Mouse (Mus musculus) heart, adult 18-20 months (tissue): ENCODE data around the gene Mex3a. TPM values are rescaled to one million over a fixed set of nuclear protein-coding genes. Genes with fewer than 3 reads are reported as not detected.

Source experiments
- DNase-seq, 2 experiments: peaks; one replicate each; pipeline ENCODE4 v3.0.0; 2021 to 2022; ENCODE audit warnings: mixed read lengths in 1 of 2
- total RNA-seq, 2 experiments: library from RNA; stranded (reverse); gene quantifications; 2 replicates each; pipeline ENCODE4 v1.2.3; 2021

Mex3a gene
- total RNA-seq, 2 experiments from 2014 or later, result 0.26 to 0.35 TPM

DNA sequence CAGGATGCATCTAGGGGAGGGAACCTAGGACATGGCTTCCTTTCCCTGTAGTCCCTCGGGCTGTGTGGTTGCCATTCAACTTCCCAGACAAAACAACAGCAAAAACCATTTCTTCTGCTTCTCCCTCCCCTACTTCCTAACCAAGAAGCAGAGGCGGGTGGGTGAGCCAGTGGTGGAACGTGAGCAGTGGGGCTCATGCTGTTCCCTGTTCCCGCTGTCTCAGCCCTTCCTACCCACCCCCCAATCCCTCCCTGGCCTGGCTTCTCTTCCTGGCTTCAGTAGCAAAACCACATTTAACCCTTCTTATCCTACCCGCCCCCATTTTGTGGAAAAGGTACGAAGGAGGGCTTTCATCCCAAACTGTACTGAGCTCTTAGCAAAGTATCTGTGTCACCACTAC lies 27.1 kb upstream of the Mex3a start:
- DNase-seq, result no peak

DNA sequence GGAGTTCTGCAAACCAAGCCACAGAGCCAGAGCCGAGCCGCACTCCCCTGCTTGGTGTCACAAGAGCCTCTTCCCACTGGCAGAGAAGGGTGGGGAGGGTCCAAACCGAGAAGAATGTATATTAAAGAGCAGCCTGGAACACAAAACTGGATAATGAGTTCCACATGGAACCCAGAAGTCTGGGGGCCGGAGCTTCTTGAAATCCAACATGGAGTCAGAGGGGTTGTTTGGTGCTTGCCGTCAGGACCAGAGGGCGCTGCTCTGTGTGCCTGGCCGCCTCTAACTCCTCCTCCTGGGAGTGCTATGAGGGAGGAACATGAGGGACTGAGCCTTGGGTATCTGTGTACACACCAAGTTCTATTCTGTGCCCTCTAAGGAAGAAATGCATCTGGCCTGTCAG lies 26.4 kb upstream of the Mex3a start:
- no peak for DNase-seq

DNA sequence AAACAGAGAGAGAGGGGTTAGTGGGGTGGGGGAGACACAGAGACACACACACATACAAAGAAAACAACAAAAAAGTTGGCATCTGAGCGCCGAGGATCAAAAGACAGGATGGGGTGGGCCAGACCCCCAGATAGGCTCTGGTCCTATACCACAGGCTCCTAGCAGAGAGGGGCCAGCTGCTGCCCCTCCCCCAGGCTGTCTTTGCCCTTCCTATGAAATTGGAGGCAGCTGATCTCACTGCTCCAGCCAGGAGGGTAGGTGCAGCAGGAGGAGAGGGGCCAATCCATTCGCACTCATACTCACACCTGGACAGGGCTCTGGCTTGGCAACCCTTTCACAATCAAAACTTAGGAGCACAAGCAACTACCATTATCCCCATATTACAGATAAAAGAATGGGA lies 22.9 kb upstream of the Mex3a start:
- DNase-seq, result no peak

DNA sequence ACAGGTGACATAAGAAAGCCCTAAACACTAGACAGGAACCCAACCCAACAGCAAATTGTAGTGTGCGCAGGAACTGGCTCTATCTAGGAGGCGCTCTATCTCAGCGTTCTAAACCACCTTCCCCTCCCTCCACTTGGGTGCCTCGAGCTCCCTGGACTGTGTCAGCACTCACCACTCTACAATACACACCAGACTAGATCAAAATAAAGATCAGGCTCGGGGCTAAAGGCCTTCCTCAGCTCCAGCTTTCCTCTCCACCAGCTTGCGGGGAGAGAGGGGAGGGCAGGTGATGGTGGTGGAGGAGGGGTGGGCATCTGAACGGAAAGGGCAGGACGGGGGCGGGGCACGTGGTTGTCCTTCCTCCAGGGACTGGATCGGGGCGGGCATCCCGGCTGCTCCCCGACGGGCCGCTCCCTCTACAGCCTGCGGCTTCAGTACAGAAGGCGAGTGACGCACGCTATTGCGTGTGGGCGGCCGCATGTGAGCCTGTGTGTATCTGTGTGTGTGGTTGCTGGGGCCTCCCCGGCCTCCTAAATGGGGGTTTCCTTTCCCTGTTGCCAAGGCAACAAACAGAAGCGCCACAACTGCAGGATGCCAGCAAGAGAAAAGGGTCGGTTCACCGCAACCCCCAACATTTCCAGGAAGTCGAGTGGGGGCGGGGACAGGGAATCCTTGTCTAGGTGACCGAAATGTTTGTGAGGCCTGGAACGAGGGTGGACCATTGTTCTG lies 22.3 kb upstream of the Mex3a start, which contains the start of gene Lmna:
Gene Lmna (minus strand): TSS at position 265 of the 729 bp plus-strand sequence.
- peak; percentile 93 to 96 for DNase-seq

DNA sequence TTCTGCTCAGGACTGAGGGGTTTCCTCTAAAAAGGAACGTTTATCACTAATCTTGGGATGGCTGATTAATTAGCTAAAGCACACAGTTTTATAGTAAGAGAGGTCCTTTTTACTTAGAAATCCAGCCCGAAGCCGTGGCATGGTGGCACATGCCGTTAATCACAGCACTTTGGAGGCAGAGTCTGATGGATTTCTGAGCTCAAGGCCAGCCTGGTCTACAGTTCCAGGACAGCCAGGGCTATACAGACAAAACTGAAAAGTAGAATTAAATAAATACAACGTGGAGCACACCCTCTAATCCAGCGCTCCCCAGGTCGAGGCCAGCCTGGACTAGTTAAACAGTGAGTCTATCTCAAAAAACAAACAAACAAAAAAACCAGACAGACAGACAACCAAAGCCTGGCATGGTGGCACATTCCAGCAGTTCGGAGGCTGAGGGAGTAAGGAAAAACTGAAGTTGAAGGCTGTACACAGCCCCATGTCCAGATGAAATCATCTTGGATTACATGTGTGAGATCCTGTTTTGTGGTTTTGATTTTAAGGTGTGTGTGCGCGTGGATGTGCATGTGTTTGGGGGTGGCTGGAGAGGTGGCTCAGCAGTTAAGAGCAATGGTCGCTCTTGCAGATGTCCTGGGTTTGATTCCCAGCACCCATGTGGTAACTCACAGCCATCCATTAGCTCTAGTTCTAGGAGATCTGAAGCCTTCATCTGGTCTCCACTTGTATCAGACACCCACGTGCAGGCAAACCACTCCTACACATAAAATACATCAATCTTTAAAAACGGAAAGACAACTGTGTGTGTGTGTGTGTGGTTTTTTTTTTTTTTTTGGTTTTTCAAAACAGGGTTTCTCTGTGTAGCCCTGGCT lies 21.5 kb upstream of the Mex3a start:
- no peak for DNase-seq

DNA sequence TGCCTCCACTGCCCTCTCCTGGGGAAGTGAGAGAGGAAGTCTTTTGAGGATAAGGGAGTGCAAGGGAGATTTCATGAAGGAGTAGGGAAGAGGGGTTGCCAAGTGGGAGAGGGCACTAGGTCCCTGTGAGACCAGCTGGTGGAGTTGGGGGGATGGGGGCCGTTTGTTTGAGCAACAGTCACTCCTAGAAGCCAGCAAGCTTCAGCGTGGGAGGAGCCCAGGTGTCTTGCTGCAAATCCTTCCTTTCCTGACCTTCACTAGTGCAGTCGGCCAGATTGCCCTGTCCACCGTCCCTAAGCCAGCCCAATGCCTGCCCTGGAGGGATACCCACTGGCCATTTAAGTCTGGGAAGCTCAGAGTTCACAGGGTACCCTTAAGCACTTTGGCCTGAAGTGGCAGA lies 20.6 kb upstream of the Mex3a start:
- no peak for DNase-seq

DNA sequence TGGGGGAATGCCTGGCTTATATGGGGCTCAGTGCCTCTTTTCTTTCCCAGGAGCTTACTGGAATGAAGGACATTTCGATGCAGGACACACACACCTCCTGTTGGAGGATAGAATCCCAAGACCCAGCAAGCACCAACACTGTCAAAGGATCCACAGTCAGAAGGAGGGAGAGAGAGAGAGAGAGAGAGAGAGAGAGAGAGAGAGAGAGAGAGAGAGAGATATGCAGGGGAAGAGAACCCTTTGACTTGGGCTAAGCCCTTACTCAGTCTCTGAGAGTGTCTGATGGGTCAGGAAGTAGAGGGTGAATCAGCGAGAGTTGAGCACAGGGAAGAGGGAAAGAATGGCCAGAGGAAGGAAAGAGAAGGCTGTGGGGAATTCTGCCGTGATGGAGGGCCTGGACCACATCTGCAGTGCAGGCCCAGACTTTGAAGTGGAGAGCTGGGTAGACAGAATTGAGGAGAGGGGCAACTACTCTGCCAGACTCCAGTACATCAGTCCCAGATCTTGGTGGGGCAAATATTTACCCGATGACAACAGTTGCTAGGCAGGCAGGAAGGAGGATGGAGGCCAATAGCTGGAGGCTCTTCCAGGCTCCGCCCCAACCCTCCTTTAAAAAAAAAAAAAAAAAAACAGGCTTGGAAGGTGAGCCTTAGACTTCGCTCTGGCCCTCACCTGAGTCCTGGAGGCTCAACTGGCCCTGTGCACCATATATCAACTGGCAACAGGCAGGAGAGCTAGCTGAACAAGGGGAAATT lies 19.9 kb upstream of the Mex3a start:
- no peak for DNase-seq

DNA sequence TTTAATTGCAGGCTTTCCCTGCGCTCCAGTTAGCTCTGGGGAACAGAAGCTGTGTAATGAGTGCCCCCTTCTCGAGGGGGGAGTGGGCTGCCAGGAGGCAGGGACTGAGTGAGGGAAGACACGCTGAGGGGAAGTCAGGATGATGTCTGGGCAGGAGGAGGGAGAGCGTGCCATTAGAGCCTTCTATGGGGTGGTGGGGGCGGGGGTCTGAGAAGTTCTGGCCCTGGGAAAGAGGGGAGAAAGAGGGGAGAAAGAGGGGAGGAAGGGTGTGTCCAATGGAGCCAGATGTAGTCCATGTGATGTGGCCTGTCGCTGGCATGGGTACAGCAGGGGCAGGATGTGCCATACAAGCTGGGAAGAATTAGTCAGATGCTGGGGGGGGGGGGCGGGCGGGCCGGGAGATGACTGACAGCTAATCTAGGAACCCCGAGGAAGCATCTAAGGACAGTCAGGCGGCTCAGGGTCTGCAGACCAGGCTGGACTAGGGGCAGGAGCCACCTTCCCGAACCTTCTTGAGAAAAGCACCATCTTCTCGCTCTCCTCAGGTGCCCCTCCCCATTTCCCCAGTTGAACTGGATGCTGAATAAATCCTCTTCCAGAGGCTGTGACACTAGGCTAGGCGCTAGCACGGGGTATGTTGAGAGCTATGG lies 19.2 kb upstream of the Mex3a start:
- no peak for DNase-seq

DNA sequence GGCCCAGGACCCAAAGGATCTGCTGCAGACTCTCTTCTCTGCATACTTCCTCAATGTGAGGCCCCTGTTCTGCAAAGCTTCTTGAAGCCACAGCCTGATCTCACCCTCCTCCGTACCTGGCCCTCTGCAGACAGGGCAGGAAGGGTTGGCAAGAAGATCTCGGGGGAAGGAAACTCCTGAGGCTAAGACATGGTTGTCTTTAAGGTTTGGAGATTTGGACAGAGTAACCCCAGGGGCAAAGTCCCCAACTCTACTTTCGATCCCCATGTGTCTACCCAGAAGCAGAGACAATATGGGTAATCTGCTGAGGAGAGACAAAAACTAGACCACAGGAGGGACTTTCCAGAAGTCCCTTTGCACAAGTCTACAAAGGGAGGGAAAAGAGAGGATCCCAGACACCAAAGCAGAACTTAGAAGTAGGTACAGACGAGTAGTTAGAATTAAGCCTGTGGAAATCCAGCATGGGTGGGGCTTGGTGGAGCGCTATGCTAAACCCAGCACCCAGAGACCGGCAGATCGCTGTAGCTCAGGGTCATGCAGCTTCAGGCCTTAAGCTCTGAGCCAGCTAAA lies 18.6 kb upstream of the Mex3a start:
- DNase-seq, result no peak

DNA sequence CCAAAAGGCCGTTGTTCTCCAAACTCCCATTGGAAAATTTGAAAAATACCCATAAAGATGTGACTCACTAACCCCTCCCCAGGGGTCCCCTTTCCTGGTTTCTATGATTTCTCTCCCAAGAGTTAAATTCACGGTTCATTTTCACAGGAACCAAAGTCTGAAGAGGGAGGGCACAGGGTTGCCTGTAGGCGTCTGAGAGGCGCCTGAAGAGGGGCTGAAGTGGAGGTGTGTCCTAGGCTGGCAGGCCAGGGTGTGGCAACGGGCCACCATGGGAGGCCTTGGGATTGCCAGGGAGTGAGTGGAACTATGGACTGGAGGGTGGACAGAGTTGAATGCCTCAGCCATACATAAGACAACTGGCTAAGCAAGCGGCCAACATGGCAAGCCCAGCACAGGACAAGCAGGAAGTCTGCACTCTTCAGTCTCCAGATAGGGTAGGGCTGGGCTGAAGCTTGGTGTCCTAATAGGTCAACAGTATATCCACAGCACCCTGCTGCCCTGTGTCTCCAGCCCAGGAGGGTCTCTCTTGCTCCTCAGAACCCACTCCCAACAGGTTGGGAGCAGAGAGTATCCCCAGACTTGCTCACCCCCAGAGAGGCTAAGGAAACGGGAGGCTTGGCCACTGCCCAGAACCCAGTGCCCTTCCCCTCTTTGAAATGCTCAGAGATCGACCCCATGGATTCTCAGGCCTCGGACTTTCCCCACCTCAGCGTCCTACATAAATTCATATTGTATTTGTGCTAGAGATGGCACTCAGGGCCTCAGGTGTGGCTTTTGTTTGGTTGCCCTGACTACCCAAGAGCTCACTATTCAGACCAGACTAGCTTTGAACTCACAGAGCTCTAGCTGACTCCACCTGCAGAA lies 17.7 kb upstream of the Mex3a start:
- no peak for DNase-seq

DNA sequence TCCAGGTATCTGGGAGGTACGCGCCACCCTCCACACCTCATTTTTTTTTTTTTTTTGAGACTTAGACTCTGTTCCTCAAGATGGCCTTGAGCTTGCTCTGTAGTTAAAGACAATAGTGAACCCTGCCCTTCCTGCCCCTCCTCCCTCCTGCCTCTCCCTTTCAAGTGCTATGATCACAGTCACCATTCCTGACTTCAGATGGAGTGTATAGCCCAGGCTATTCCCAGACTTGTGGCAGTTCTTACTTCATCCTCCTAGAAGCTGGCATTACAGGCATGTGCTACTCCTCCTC lies 17.2 kb upstream of the Mex3a start:
- DNase-seq, result no peak

DNA sequence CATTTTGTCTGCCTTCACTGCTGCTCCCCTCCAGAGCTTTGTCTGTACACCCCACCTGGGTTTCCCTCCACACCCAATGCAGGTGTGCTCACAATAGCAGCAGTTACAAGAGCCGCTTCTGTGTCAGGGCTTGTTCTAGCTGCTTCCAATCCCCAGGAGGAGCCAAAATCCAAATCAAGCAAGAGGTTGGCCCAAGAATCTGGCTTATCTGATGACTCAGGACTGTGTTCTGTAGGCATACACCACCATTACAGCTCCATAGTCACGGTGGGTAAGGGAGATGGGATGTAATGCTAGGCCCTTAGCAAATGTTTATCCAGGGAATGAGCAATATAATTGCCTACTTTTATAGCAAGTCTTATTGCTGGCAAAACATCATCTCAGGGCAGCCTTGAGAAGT lies 15.8 kb upstream of the Mex3a start:
- no peak for DNase-seq

DNA sequence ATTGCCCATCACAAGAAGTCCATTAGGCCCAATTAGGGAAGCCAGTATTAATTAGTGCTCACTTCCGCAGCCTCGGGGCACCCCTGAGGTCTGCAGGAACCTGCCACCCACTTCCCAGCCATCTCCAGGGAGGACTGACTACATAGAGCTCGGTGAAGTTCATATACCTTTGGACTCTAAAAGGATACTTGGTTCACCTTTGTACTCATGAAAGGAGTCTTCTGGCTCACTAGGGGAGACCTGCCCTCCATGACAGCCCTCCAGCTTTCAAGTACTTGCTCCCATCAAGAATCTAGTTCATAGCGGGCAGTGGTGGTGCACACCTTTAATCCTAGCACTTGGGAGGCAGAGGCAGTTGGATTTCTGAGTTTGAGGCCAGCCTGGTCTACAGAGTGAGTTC lies 13.8 kb upstream of the Mex3a start:
- DNase-seq, result no peak

DNA sequence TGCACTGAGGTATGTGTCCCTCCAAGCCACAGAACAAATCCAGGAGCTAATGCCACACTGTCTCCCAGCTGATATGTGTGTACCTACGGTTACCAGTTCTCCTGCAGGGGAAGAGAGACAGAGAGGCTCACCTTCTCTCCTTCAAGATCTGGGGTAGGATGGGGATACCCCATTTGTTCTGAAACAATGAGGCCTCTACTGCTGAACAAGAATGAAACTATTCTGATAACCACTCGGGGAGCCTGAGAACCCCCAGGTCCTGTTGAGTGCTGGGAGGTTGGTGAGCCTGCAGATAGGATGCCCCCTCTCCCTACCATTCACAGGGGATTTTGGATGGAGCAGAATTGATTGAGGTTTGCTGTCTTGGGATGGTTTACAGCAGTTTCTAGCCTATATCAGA lies 12.1 kb upstream of the Mex3a start:
- no peak for DNase-seq

DNA sequence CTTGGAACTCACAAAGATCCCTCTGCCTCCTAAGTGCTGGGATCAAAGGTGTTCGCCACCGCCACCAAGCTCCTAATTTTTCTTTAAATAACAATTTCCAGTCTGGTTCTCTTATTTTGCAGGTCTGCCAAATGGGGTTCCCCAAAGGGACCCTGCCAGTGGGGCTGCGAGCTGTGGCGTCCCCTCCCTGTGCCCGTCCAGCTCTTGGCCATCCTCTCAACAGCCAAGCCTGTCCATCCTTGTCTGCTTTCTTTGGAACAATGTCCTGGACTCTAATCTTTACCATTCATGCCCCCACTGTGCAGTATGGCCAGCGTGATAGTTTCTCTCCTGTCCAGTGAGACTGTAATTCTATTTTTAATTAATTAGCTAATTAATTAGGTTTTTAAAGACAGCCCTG lies 11.0 kb upstream of the Mex3a start:
- no peak for DNase-seq

DNA sequence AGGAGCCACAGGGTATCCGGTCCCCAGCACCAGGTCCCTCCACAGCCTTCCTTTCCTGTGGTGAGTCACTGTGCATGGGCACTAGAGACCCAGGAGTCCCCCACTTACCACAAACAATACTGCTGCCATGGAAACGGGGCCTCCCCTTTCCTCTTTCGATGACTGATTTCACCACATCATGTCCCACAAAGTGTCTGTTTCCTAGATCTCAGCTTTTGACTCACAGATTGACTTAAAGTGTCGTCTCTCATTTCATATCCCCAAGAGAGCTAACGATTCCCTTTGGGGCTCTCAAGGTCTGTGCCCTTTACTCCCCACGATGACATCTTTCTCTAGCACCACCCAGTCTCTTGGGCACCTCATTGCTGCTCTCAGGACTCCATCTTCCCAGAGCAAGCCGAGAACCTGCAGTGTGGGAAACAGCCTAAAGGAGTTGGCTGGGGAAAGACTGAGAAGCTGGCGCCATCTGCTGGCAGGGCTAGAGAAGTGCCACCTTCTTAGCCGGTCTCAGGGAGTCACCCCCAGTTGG lies 10.3 kb upstream of the Mex3a start:
- DNase-seq, result peak; percentile 78 to 85

DNA sequence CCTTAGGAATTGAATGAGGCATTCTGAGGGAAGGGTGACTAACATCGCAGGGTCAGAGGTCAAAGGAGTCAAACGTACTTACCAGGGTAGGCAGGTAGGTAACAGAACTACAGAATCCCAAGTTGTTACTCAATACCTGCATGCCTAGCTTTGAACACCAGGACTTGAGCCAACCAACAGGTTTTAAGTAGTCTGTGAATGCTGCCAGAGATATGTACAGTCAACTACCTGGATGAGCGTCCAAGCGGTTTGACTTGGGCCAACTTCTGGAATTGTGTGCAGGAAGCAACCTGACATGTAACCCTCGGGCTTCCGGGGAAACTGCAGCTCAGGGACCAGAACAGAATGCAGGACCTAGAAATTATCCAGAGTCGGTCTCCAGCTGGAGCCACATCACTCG lies 9.2 kb upstream of the Mex3a start:
- no peak for DNase-seq

DNA sequence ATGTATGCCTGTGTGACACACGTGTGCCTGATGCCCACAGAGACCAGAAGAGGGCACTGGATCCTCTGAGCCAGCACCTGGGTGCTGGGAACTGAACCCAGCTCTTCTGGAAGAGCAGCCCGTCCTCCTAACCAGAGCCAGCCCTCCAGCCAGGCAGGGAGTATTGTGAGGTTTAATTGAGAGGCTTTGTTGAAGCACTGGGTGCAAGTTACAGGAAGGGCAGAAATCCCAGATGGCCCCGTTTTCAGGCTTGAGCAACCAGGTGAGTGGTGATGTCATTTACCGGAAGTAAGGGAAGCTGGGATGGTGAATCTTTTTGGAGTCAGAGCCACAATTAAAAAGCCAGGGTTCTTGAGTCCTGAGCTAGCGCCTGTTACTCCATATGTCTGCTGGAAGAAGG lies 7.2 kb upstream of the Mex3a start:
- DNase-seq, result no peak

DNA sequence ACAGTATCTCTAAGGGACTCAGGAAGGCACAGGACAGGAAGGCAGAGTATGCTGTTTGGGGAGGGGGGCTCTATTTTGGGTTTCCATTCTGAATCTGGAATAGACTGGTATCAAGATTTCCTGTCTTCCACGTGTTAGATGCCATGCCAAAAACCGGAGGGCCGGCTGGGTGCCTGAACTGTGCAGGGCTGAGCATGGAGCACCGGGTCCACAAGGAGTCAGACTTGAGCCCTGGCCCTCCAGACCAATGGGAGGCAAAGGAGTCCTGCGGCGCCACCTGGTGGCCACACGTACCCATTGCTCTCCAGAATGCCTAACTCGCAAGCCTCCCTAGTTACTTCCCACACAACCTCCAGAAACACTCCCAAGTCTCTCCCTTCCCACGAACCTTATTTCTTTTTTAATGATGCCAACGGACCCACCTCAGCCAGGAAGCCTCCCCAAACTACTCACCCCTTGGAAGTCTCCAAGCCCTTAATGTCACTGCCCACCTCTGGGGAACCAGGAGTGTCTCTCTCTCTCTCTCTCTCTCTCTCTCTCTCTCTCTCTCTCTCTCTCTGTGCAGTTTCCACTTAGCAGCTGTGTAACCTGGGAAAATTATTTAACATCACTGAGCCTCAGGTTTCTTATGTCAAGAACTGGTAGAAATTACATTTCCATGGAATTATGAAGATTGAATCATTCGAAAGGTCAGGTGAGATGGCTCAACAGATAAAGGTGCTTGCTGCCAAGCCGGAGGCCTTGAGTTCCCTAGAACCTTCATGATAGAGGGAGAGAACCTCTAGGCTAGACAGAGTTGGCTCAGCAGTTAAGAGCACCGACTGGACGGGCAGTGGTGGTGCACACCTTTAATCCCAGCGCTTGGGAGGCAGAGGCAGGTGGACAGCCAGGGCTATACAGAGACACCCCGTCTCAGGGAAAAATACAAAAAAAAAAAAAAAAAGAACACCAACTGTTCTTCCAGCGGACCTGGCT lies 5.8 kb upstream of the Mex3a start:
- DNase-seq, result peak; percentile 88 to 89

DNA sequence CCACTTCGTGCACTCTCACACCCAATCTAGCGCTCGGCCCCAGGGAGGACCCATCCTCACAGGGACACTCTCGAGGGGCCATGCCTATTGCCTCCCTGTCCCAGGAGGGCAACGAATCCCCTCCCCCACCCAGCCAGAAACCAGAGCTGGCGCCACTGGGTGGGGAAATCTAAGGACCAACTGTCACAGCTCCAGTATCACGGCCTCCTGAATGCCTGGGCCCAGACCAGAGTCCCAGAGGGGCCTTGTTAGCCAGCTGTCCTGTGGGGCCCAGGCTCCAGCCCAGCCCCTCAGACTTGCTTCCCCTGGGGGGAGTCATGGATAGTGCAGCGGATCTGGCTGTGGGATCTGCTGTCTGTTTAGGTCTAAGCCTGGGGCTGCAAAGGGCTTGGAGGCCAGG lies 4.6 kb upstream of the Mex3a start:
- no peak for DNase-seq
